Mouse (Mus musculus): ENCODE measurements at regions not wholly inside any gene's neighbourhood (a gene's known extent, or its start where the extent isn't known, plus 50 kb on each side); places are given as distances from the start of the nearest gene placed in this dataset.

DNA sequence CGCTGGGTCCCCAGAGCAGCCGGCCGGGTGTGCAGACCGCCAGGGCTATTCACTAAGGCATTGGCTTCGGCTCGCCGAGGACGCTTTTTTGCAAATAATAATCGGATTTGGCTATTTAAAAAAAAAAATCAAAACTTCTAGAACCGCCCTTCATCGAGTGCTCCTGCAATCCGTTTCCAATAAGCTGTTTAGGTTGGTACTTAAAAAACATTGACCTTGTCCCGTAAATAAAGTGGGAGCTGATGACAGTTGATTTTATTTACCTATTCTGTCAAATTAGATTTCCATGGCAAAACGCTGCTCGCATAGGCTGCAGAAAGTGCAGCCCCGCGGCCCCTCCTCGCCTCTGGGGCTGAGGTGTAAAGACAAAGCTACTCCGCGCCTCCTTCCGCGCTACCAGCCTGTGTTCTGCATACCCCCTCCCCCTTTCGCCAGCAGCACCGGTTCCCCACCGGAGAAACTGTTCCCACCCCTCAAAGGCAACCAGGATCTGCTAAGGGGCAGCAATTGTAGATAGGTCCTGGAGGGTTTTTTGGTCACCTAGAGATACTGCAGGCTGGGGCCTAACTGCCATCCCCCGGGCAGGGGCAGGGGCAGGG is 78.0 kb upstream of the Tbca start:
- no peak overlapping the region for H3K4me3 ChIP-seq
- no peak overlapping the region for H3K4me2 ChIP-seq (ENCODE audit: low read depth)
- H3ac ChIP-seq (ENCODE audit: control insufficient read depth, insufficient read length): no peak overlapping the region
- H3K36me3 ChIP-seq (ENCODE audit: control insufficient read depth, insufficient read depth): no peaks in the 10 kb centered on the region
- H3K79me2 ChIP-seq (ENCODE audit: control insufficient read depth, insufficient read depth): no peaks in the 10 kb centered on the region
- TF ChIP-seq MAX (IDR thresholded peaks at IDR 0.05; ENCODE audit: low read depth): no peak
- no peak for TF ChIP-seq POLR2A (IDR thresholded peaks at IDR 0.05; ENCODE audit: insufficient read length, low read depth)
- TF ChIP-seq REST (IDR thresholded peaks at IDR 0.05; ENCODE audit: insufficient read depth, insufficient read length): no peak
- TF ChIP-seq SRF (IDR thresholded peaks at IDR 0.05; ENCODE audit: control insufficient read depth, insufficient read length, low read depth): no peak
- TF ChIP-seq TCF3 (IDR thresholded peaks at IDR 0.05; ENCODE audit: insufficient read length, low read depth): no peak
- no peak for TF ChIP-seq CEBPB (IDR thresholded peaks at IDR 0.05; ENCODE audit: insufficient read depth, poor library complexity, severe bottlenecking)
- TF ChIP-seq MYOG (IDR thresholded peaks at IDR 0.05; ENCODE audit: control insufficient read depth in 1 of 3, insufficient read depth in 1 of 3, insufficient read length in 2 of 3, low read depth in 2 of 3): no peak
- no peak for TF ChIP-seq USF1 (IDR thresholded peaks at IDR 0.05; ENCODE audit: low read depth)
- TF ChIP-seq POLR2AphosphoS2 (IDR thresholded peaks at IDR 0.05; ENCODE audit: insufficient read length, low read depth): no peak
- no peak for TF ChIP-seq TCF12 (IDR thresholded peaks at IDR 0.05; ENCODE audit: insufficient read depth, poor library complexity, severe bottlenecking)
- no peak for TF ChIP-seq E2F4 (IDR thresholded peaks at IDR 0.05; ENCODE audit: insufficient read depth)
- TF ChIP-seq MYOD1 (IDR thresholded peaks at IDR 0.05; ENCODE audit: control insufficient read depth in 1 of 3, insufficient read length in 2 of 3, low read depth in 2 of 3): no peak
- H3K27me3 ChIP-seq (ENCODE audit: control insufficient read depth, insufficient read depth, insufficient read length): peaks cover 45% of the 10 kb centered on the region

DNA sequence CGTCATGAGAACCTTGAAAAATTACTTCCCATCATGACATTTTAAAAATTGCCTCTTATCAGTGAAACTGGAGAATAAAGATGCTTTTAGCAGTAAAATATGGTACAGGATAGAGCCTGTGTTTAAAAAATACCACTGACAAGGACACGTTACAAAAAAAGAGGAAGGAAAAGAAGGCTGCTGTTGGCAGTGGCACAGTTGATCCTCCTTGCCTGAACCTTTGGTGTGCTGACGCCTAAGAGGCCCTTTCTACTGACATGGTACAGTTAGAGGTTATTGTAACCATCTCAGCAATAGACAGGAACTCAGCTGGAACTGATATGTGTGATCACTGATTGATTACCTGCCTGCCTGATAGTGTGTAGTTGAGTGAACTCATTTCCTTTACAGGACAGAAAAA is 75.3 kb upstream of the Tbca start:
- no peak overlapping the region for H3K4me2 ChIP-seq (ENCODE audit: low read depth)
- peaks cover 28% of the 10 kb centered on the region for H3K27me3 ChIP-seq (ENCODE audit: control insufficient read depth, insufficient read depth, insufficient read length)
- H3ac ChIP-seq (ENCODE audit: control insufficient read depth, insufficient read length): no peak overlapping the region
- TF ChIP-seq E2F4 (IDR thresholded peaks at IDR 0.05; ENCODE audit: insufficient read depth): no peak
- no peak for TF ChIP-seq TCF12 (IDR thresholded peaks at IDR 0.05; ENCODE audit: insufficient read depth, poor library complexity, severe bottlenecking)
- TF ChIP-seq POLR2A (IDR thresholded peaks at IDR 0.05; ENCODE audit: insufficient read length, low read depth): no peak
- no peak for TF ChIP-seq SRF (IDR thresholded peaks at IDR 0.05; ENCODE audit: control insufficient read depth, insufficient read length, low read depth)
- no peak for TF ChIP-seq MAX (IDR thresholded peaks at IDR 0.05; ENCODE audit: low read depth)
- H3K36me3 ChIP-seq (ENCODE audit: control insufficient read depth, insufficient read depth): no peaks in the 10 kb centered on the region
- H3K79me2 ChIP-seq (ENCODE audit: control insufficient read depth, insufficient read depth): no peaks in the 10 kb centered on the region
- H3K4me3 ChIP-seq: no peak overlapping the region

DNA sequence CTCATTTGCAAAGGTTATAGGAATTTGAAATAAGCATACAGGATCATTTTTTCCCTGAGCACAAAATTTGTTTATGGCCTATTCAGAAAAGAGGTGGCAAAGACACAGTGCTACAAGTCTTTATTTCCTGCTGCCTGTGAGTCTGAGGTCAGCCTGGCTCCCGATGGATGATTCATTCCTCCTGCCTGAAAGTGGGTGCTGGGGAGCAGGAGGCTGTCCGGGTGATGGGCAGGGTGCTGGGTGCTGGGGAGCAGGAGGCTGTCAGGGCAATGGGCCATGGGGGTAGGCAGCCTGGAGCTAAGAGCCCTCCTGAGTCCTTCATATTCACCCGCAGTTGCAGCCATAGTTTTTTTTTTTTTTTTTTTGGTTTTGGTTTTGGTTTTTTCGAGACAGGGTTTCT is 67.1 kb upstream of the Tbca start:
- Histone ChIP-seq H3K79me2 (ENCODE audit: control insufficient read depth, insufficient read depth) (no peaks in the 10 kb centered on the region), H3K36me3 (ENCODE audit: control insufficient read depth, insufficient read depth) (no peaks in the 10 kb centered on the region), H3K4me2 (ENCODE audit: low read depth) (no peak overlapping the region), H3K4me3 (no peak overlapping the region), H3ac (ENCODE audit: control insufficient read depth, insufficient read length) (no peak overlapping the region), H3K27me3 (ENCODE audit: control insufficient read depth, insufficient read depth, insufficient read length) (no peaks in the 10 kb centered on the region)
- TF ChIP-seq USF1 (IDR thresholded peaks at IDR 0.05; ENCODE audit: low read depth): no peak
- TF ChIP-seq TCF3 (IDR thresholded peaks at IDR 0.05; ENCODE audit: insufficient read length, low read depth): no peak
- no peak for TF ChIP-seq SRF (IDR thresholded peaks at IDR 0.05; ENCODE audit: control insufficient read depth, insufficient read length, low read depth)
- TF ChIP-seq REST (IDR thresholded peaks at IDR 0.05; ENCODE audit: insufficient read depth, insufficient read length): no peak
- TF ChIP-seq POLR2AphosphoS2 (IDR thresholded peaks at IDR 0.05; ENCODE audit: insufficient read length, low read depth): no peak
- TF ChIP-seq MYOG (IDR thresholded peaks at IDR 0.05; ENCODE audit: control insufficient read depth in 1 of 3, insufficient read depth in 1 of 3, insufficient read length in 2 of 3, low read depth in 2 of 3): no peak
- no peak for TF ChIP-seq TCF12 (IDR thresholded peaks at IDR 0.05; ENCODE audit: insufficient read depth, poor library complexity, severe bottlenecking)
- no peak for TF ChIP-seq CEBPB (IDR thresholded peaks at IDR 0.05; ENCODE audit: insufficient read depth, poor library complexity, severe bottlenecking)
- no peak for TF ChIP-seq POLR2A (IDR thresholded peaks at IDR 0.05; ENCODE audit: insufficient read length, low read depth)
- no peak for TF ChIP-seq MYOD1 (IDR thresholded peaks at IDR 0.05; ENCODE audit: control insufficient read depth in 1 of 3, insufficient read length in 2 of 3, low read depth in 2 of 3)
- TF ChIP-seq MAX (IDR thresholded peaks at IDR 0.05; ENCODE audit: low read depth): no peak
- TF ChIP-seq E2F4 (IDR thresholded peaks at IDR 0.05; ENCODE audit: insufficient read depth): no peak

All from myocyte (in vitro differentiated cells).